Mouse (Mus musculus) lung, adult 2 months (tissue): ENCODE results near the gene Fam160b1.

Experiments
- CTCF ChIP-seq: fragments of 200-500 bp; IDR thresholded peaks from 2 replicates; pipeline ENCODE4 v1.5.1; 2011; ENCODE audit warnings: mild to moderate bottlenecking, low read length, control low read depth; ENCODE audit not compliant: insufficient read depth
- POLR2A ChIP-seq: fragments of 200-500 bp; IDR thresholded peaks from 2 replicates; pipeline ENCODE4 v1.6.1; 2011; ENCODE audit warnings: low read depth, mild to moderate bottlenecking, control low read depth, low read length, borderline replicate concordance; ENCODE audit errors: extremely low read depth

DNA sequence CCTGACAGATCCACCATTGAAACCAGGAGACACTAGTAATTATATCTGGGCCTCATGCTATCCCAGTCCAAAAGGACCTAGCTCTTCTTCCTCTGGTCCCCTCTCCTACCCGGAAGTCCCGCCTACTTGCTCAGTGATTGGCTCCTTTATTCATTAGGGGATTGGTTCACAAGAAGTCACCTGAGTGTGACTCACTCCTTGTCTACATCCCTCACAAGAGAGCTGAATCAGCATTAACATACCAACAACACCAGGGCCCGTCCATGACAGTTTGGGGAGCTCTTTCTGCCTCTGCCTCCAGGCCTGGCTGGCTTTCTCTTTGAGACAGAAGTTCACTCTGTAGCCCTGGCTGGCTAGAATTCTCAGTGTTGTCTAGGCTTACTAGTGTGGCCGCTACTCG lies 14.7 kb downstream of the Fam160b1 start:
- no peak for TF ChIP-seq POLR2A
- no peak for TF ChIP-seq CTCF
